Mouse (Mus musculus) limb, embryonic 15.5 days (tissue): ENCODE measurements at regions not wholly inside any gene's neighbourhood (a gene's known extent, or its start where the extent isn't known, plus 50 kb on each side); places are given as distances from the start of the nearest gene placed in this dataset.

Experiments used
- ATAC-seq: fragments of 200-750 bp; cut with Nextera tagmentation; 2 replicates; pipeline ENCODE4 v1.8.0; 2017; ENCODE audit warnings: low read depth, moderate TSS enrichment; ENCODE audit not compliant: insufficient number of reproducible peaks, low FRiP score, low TSS enrichment
- H3K27ac ChIP-seq: fragments of 300-500 bp; sonication (generic); 2 replicates; pipeline ENCODE4 v1.5.1; 2015; ENCODE audit warnings: moderate library complexity, mild to moderate bottlenecking, inconsistent platforms
- H3K27me3 ChIP-seq: fragments of 300-500 bp; sonication (generic); 2 replicates; pipeline ENCODE4 v1.6.1; 2015; ENCODE audit warnings: inconsistent platforms
- H3K36me3 ChIP-seq: fragments of 300-500 bp; sonication (generic); 2 replicates; pipeline ENCODE4 v1.6.1; 2015; ENCODE audit warnings: inconsistent platforms
- H3K4me1 ChIP-seq: fragments of 300-500 bp; sonication (generic); 2 replicates; pipeline ENCODE4 v1.6.1; 2015; ENCODE audit warnings: inconsistent platforms
- H3K4me2 ChIP-seq: fragments of 300-500 bp; sonication (generic); 2 replicates; pipeline ENCODE4 v1.6.1; 2015; ENCODE audit warnings: mild to moderate bottlenecking, inconsistent platforms
- H3K4me3 ChIP-seq: fragments of 300-500 bp; sonication (generic); 2 replicates; pipeline ENCODE4 v1.5.1; 2015; ENCODE audit warnings: mild to moderate bottlenecking, inconsistent platforms
- H3K9ac ChIP-seq: fragments of 300-500 bp; sonication (generic); 2 replicates; pipeline ENCODE4 v1.6.1; 2015; ENCODE audit warnings: inconsistent platforms
- H3K9me3 ChIP-seq: fragments of 300-500 bp; sonication (generic); 2 replicates; pipeline ENCODE4 v1.6.1; 2016; ENCODE audit warnings: inconsistent platforms
- WGBS: fragments of 180-500 bp; shearing (Covaris S2); methylation state at CpG from one replicate; pipeline ENCODE4 v1.1.7; 2015; 5-methylcytosine and 5-hydroxymethylcytosine counted together

- H3K9me3 ChIP-seq, result no peaks in the 10 kb centered on the region
- no peak for ATAC-seq
- WGBS, result 65% methylated on average over 2 of the region's 2 CpGs
These were observed 380.6 kb upstream of the Gli3 start for GRCm38 (mm10) chr13:15082255-15082932.

GRCm38 (mm10) chr13:15094836-15095235, 368.2 kb upstream of the Gli3 start:
- H3K4me2 ChIP-seq, result no peak overlapping the region
- H3K9me3 ChIP-seq, result no peaks in the 10 kb centered on the region
- no peak overlapping the region for H3K27ac ChIP-seq
- WGBS, result 80% methylated on average over 1 of the region's 1 CpGs
- no peaks in the 10 kb centered on the region for H3K36me3 ChIP-seq
- ATAC-seq, result no peak
- H3K9ac ChIP-seq, result no peak overlapping the region
- no peak overlapping the region for H3K4me3 ChIP-seq
- H3K4me1 ChIP-seq, result no peaks in the 10 kb centered on the region
- no peaks in the 10 kb centered on the region for H3K27me3 ChIP-seq

More at GRCm38 (mm10) chr13:15082255-15082932, 380.6 kb upstream of the Gli3 start:
- no peak overlapping the region for H3K4me3 ChIP-seq
- H3K36me3 ChIP-seq, result no peaks in the 10 kb centered on the region
- H3K4me2 ChIP-seq, result no peak overlapping the region
- no peaks in the 10 kb centered on the region for H3K27me3 ChIP-seq
- no peak overlapping the region for H3K9ac ChIP-seq
- H3K4me1 ChIP-seq, result peaks cover 10% of the 10 kb centered on the region; the same call in 1 of the 2 replicates
- H3K27ac ChIP-seq, result no peak overlapping the region

GRCm38 (mm10) chr13:15107753-15108305, 355.2 kb upstream of the Gli3 start:
- WGBS, result 38% methylated on average over 6 of the region's 6 CpGs

GRCm38 (mm10) chr13:15113383-15113782, 349.7 kb upstream of the Gli3 start:
- no peaks in the 10 kb centered on the region for H3K36me3 ChIP-seq
- no peak for ATAC-seq
- 55% methylated on average over 7 of the region's 7 CpGs for WGBS
- no peaks in the 10 kb centered on the region for H3K9me3 ChIP-seq
- H3K4me1 ChIP-seq, result no peaks in the 10 kb centered on the region
- H3K9ac ChIP-seq, result no peak overlapping the region
- H3K27ac ChIP-seq, result no peak overlapping the region
- H3K4me2 ChIP-seq, result no peak overlapping the region
- no peaks in the 10 kb centered on the region for H3K27me3 ChIP-seq
- H3K4me3 ChIP-seq, result no peak overlapping the region

More at GRCm38 (mm10) chr13:15107753-15108305, 355.2 kb upstream of the Gli3 start:
- Histone ChIP-seq H3K4me1 (peaks cover 7% of the 10 kb centered on the region), H3K4me3 (no peak overlapping the region), H3K36me3 (no peaks in the 10 kb centered on the region), H3K9me3 (no peaks in the 10 kb centered on the region), H3K4me2 (no peak overlapping the region), H3K27me3 (no peaks in the 10 kb centered on the region), H3K27ac (no peak overlapping the region), H3K9ac (no peak overlapping the region)
- ATAC-seq, result no peak

- Histone ChIP-seq H3K36me3 (no peaks in the 10 kb centered on the region), H3K4me2 (no peak overlapping the region), H3K9ac (no peak overlapping the region), H3K27ac (no peak overlapping the region), H3K9me3 (no peaks in the 10 kb centered on the region), H3K4me3 (no peak overlapping the region), H3K27me3 (no peaks in the 10 kb centered on the region), H3K4me1 (no peaks in the 10 kb centered on the region)
- 52% methylated on average over 2 of the region's 2 CpGs for WGBS
- ATAC-seq, result no peak
These were observed 332.8 kb upstream of the Gli3 start for GRCm38 (mm10) chr13:15130249-15130648.

GRCm38 (mm10) chr13:15146167-15146566, 316.9 kb upstream of the Gli3 start:
- WGBS, result 33% methylated on average over 6 of the region's 6 CpGs
- ATAC-seq, result no peak
- Histone ChIP-seq H3K9ac (no peak overlapping the region), H3K27me3 (no peaks in the 10 kb centered on the region), H3K27ac (no peak overlapping the region), H3K36me3 (no peaks in the 10 kb centered on the region), H3K4me3 (no peak overlapping the region), H3K4me2 (no peak overlapping the region), H3K9me3 (no peaks in the 10 kb centered on the region), H3K4me1 (no peaks in the 10 kb centered on the region)

GRCm38 (mm10) chr13:15180898-15181297, 282.1 kb upstream of the Gli3 start:
- Histone ChIP-seq H3K27me3 (no peaks in the 10 kb centered on the region), H3K9me3 (no peaks in the 10 kb centered on the region), H3K4me1 (no peaks in the 10 kb centered on the region; the same call in 1 of the 2 replicates), H3K4me2 (no peak overlapping the region), H3K36me3 (no peaks in the 10 kb centered on the region), H3K9ac (no peak overlapping the region), H3K4me3 (no peak overlapping the region), H3K27ac (no peak overlapping the region)
- ATAC-seq, result no peak
- 27% methylated on average over 2 of the region's 2 CpGs for WGBS

- H3K36me3 ChIP-seq, result no peaks in the 10 kb centered on the region
- WGBS, result 63% methylated on average over 7 of the region's 7 CpGs
- H3K4me1 ChIP-seq, result peaks cover 20% of the 10 kb centered on the region
- no peak overlapping the region for H3K9ac ChIP-seq
- peak overlapping the region; percentile 83 for H3K27ac ChIP-seq
- no peak overlapping the region; the same call in 1 of the 2 replicates for H3K4me2 ChIP-seq
- H3K27me3 ChIP-seq, result no peaks in the 10 kb centered on the region
- H3K9me3 ChIP-seq, result no peaks in the 10 kb centered on the region
- no peak overlapping the region for H3K4me3 ChIP-seq
- no peak for ATAC-seq
These were observed 251.2 kb upstream of the Gli3 start for GRCm38 (mm10) chr13:15211635-15212352.

GRCm38 (mm10) chr13:15212353-15212850, 250.6 kb upstream of the Gli3 start:
- peaks cover 20% of the 10 kb centered on the region for H3K4me1 ChIP-seq
- H3K4me2 ChIP-seq, result peak overlapping the region; percentile 30
- no peaks in the 10 kb centered on the region for H3K27me3 ChIP-seq
- no peaks in the 10 kb centered on the region for H3K36me3 ChIP-seq
- no peak overlapping the region for H3K4me3 ChIP-seq
- WGBS, result 26% methylated on average over 5 of the region's 5 CpGs
- no peak overlapping the region for H3K9ac ChIP-seq
- H3K27ac ChIP-seq, result peak overlapping the region; percentile 83
- no peaks in the 10 kb centered on the region for H3K9me3 ChIP-seq
- peak; percentile 82 for ATAC-seq

- Histone ChIP-seq H3K4me1 (no peaks in the 10 kb centered on the region), H3K27ac (no peak overlapping the region), H3K4me2 (no peak overlapping the region), H3K9me3 (no peaks in the 10 kb centered on the region), H3K27me3 (no peaks in the 10 kb centered on the region), H3K9ac (no peak overlapping the region), H3K4me3 (no peak overlapping the region), H3K36me3 (no peaks in the 10 kb centered on the region)
- ATAC-seq, result no peak
- WGBS, result 25% methylated on average over 3 of the region's 3 CpGs
These were observed 241.7 kb upstream of the Gli3 start for GRCm38 (mm10) chr13:15221322-15221721.

- no peaks in the 10 kb centered on the region for H3K4me1 ChIP-seq
- no peak overlapping the region for H3K9ac ChIP-seq
- no peak overlapping the region for H3K4me2 ChIP-seq
- WGBS, result 86% methylated on average over 1 of the region's 1 CpGs
- H3K36me3 ChIP-seq, result no peaks in the 10 kb centered on the region
- H3K4me3 ChIP-seq, result no peak overlapping the region
- H3K9me3 ChIP-seq, result no peaks in the 10 kb centered on the region
- no peak overlapping the region for H3K27ac ChIP-seq
- ATAC-seq, result no peak
- no peaks in the 10 kb centered on the region for H3K27me3 ChIP-seq
These were observed 235.4 kb upstream of the Gli3 start for GRCm38 (mm10) chr13:15227641-15228040.
